Mouse (Mus musculus) heart, postnatal 0 days (tissue): ENCODE data around the gene Cytl1.

Experiments
- CTCF ChIP-seq: IDR thresholded peaks from 2 replicates; pipeline ENCODE4 v1.5.1; 2016; ENCODE audit warnings: antibody characterized with exemption, control low read depth, low read depth
- EP300 ChIP-seq: IDR thresholded peaks from 2 replicates; pipeline ENCODE4 v1.6.1; 2016; ENCODE audit warnings: antibody characterized with exemption, low read depth

GRCm38 (mm10) chr5:37753366-37753765 lies 18.0 kb downstream of the Cytl1 start:
- TF ChIP-seq EP300 (no peak), CTCF (no peak)
